Mouse (Mus musculus): ENCODE results near the gene Six3. TPM values are rescaled to one million over a fixed set of nuclear protein-coding genes. Genes with fewer than 3 reads are reported as not detected.
A peak's percentile ranks its signal among the peaks of the same experiment; 100 is the strongest.

The Six3 gene
- polyA plus RNA-seq, 1 experiment from 2014 or later: not detected

GRCm38 (mm10) chr17:85621505-85622310 lies 8.3 kb downstream of the Six3 start:
- H3K9me3 ChIP-seq (replicated peaks): no peaks in the 10 kb centered on the region
- H3K36me3 ChIP-seq: no peaks in the 10 kb centered on the region
- peaks cover 91% of the 10 kb centered on the region for H3K27me3 ChIP-seq (replicated peaks)
- H3K4me2 ChIP-seq: peak overlapping the region; percentile 50
- peak overlapping the region; percentile 26 for H3K4me3 ChIP-seq (replicated peaks)
- peaks cover 22% of the 10 kb centered on the region for H3K4me1 ChIP-seq
- ATAC-seq (ENCODE audit: low FRiP score): no peak
- H3K27ac ChIP-seq (replicated peaks): no peak overlapping the region
- no peak overlapping the region for H3K9ac ChIP-seq (replicated peaks)
- under 1% methylated on average over 67 of the region's 67 CpGs for WGBS

GRCm38 (mm10) chr17:85622493-85623157 lies 9.2 kb downstream of the Six3 start:
- Histone ChIP-seq H3K4me3 (replicated peaks) (no peak overlapping the region), H3K4me1 (peaks cover 22% of the 10 kb centered on the region), H3K27me3 (replicated peaks) (peaks cover 91% of the 10 kb centered on the region), H3K9ac (replicated peaks) (no peak overlapping the region), H3K4me2 (no peak overlapping the region), H3K27ac (replicated peaks) (no peak overlapping the region), H3K36me3 (no peaks in the 10 kb centered on the region), H3K9me3 (replicated peaks) (no peaks in the 10 kb centered on the region)
- WGBS: 3% methylated on average over 12 of the region's 12 CpGs
- ATAC-seq (ENCODE audit: low FRiP score): no peak

GRCm38 (mm10) chr17:85623161-85624050 lies 10.0 kb downstream of the Six3 start:
- Histone ChIP-seq H3K27me3 (replicated peaks) (peaks cover 91% of the 10 kb centered on the region), H3K9me3 (replicated peaks) (no peaks in the 10 kb centered on the region), H3K27ac (replicated peaks) (no peak overlapping the region), H3K4me1 (peaks cover 15% of the 10 kb centered on the region), H3K36me3 (no peaks in the 10 kb centered on the region), H3K4me3 (replicated peaks) (no peak overlapping the region), H3K4me2 (no peak overlapping the region), H3K9ac (replicated peaks) (no peak overlapping the region)
- no peak for ATAC-seq (ENCODE audit: low FRiP score)
- WGBS: under 1% methylated on average over 52 of the region's 52 CpGs

- no peaks in the 10 kb centered on the region for H3K9me3 ChIP-seq (replicated peaks)
- no peaks in the 10 kb centered on the region for H3K36me3 ChIP-seq
- peaks cover 15% of the 10 kb centered on the region for H3K4me1 ChIP-seq
- no peak overlapping the region for H3K4me3 ChIP-seq (replicated peaks)
- H3K4me2 ChIP-seq: no peak overlapping the region
- H3K9ac ChIP-seq (replicated peaks): no peak overlapping the region
- no peak overlapping the region for H3K27ac ChIP-seq (replicated peaks)
- no peak for ATAC-seq (ENCODE audit: low FRiP score)
- WGBS: 1% methylated on average over 13 of the region's 13 CpGs
- H3K27me3 ChIP-seq (replicated peaks): peaks cover 91% of the 10 kb centered on the region
These were observed 10.6 kb downstream of the Six3 start for GRCm38 (mm10) chr17:85624051-85624420.

- 2% methylated on average over 26 of the region's 26 CpGs for WGBS
- Histone ChIP-seq H3K36me3 (no peaks in the 10 kb centered on the region), H3K4me2 (no peak overlapping the region), H3K4me1 (peaks cover 15% of the 10 kb centered on the region), H3K9me3 (replicated peaks) (no peaks in the 10 kb centered on the region), H3K4me3 (replicated peaks) (no peak overlapping the region), H3K9ac (replicated peaks) (no peak overlapping the region), H3K27ac (replicated peaks) (no peak overlapping the region), H3K27me3 (replicated peaks) (peaks cover 91% of the 10 kb centered on the region)
- no peak for ATAC-seq (ENCODE audit: low FRiP score)
These were observed 11.9 kb downstream of the Six3 start for GRCm38 (mm10) chr17:85624981-85625940.

- Histone ChIP-seq H3K4me2 (no peak overlapping the region), H3K27ac (replicated peaks) (no peak overlapping the region), H3K27me3 (replicated peaks) (peaks cover 91% of the 10 kb centered on the region), H3K4me3 (replicated peaks) (no peak overlapping the region), H3K9me3 (replicated peaks) (no peaks in the 10 kb centered on the region), H3K9ac (replicated peaks) (no peak overlapping the region), H3K36me3 (no peaks in the 10 kb centered on the region), H3K4me1 (peaks cover 7% of the 10 kb centered on the region)
- no peak for ATAC-seq (ENCODE audit: low FRiP score)
- 3% methylated on average over 14 of the region's 14 CpGs for WGBS
These were observed 12.9 kb downstream of the Six3 start for GRCm38 (mm10) chr17:85626091-85626860.

- no peak overlapping the region for H3K9ac ChIP-seq (replicated peaks)
- no peaks in the 10 kb centered on the region for H3K9me3 ChIP-seq (replicated peaks)
- H3K4me2 ChIP-seq: no peak overlapping the region
- H3K4me1 ChIP-seq: no peaks in the 10 kb centered on the region
- H3K4me3 ChIP-seq (replicated peaks): no peak overlapping the region
- ATAC-seq (ENCODE audit: low FRiP score): no peak
- H3K27ac ChIP-seq (replicated peaks): no peak overlapping the region
- H3K27me3 ChIP-seq (replicated peaks): peaks cover 91% of the 10 kb centered on the region
- H3K36me3 ChIP-seq: no peaks in the 10 kb centered on the region
- WGBS: 42% methylated on average over 5 of the region's 5 CpGs
These were observed 14.3 kb downstream of the Six3 start for GRCm38 (mm10) chr17:85627751-85628150.

GRCm38 (mm10) chr17:85628811-85629210 lies 15.4 kb downstream of the Six3 start:
- ATAC-seq (ENCODE audit: low FRiP score): no peak
- no peaks in the 10 kb centered on the region for H3K9me3 ChIP-seq (replicated peaks)
- no peak overlapping the region for H3K9ac ChIP-seq (replicated peaks)
- 8% methylated on average over 8 of the region's 8 CpGs for WGBS
- peaks cover 88% of the 10 kb centered on the region for H3K27me3 ChIP-seq (replicated peaks)
- H3K27ac ChIP-seq (replicated peaks): no peak overlapping the region
- H3K4me2 ChIP-seq: no peak overlapping the region
- H3K4me1 ChIP-seq: no peaks in the 10 kb centered on the region
- H3K36me3 ChIP-seq: no peaks in the 10 kb centered on the region
- no peak overlapping the region for H3K4me3 ChIP-seq (replicated peaks)

GRCm38 (mm10) chr17:85629396-85629795 lies 16.0 kb downstream of the Six3 start:
- whole genome bisulfite sequencing: 94% methylated on average over 1 of the region's 1 CpGs
- ATAC-seq (ENCODE audit: low FRiP score): no peak

GRCm38 (mm10) chr17:85630296-85631050 lies 17.1 kb downstream of the Six3 start:
- no peaks in the 10 kb centered on the region for H3K36me3 ChIP-seq
- H3K4me1 ChIP-seq: no peaks in the 10 kb centered on the region
- ATAC-seq (ENCODE audit: low FRiP score): no peak
- H3K9ac ChIP-seq (replicated peaks): no peak overlapping the region
- no peak overlapping the region for H3K27ac ChIP-seq (replicated peaks)
- no peaks in the 10 kb centered on the region for H3K9me3 ChIP-seq (replicated peaks)
- no peak overlapping the region for H3K4me3 ChIP-seq (replicated peaks)
- no peak overlapping the region for H3K4me2 ChIP-seq
- H3K27me3 ChIP-seq (replicated peaks): peaks cover 89% of the 10 kb centered on the region
- WGBS: 46% methylated on average over 22 of the region's 22 CpGs

More at GRCm38 (mm10) chr17:85629396-85629795, 16.0 kb downstream of the Six3 start:
- Histone ChIP-seq H3K4me3 (replicated peaks) (no peak overlapping the region), H3K9me3 (replicated peaks) (no peaks in the 10 kb centered on the region), H3K9ac (replicated peaks) (no peak overlapping the region), H3K36me3 (no peaks in the 10 kb centered on the region), H3K27me3 (replicated peaks) (peaks cover 94% of the 10 kb centered on the region), H3K27ac (replicated peaks) (no peak overlapping the region), H3K4me1 (no peaks in the 10 kb centered on the region), H3K4me2 (no peak overlapping the region)
